8 mouse cellular contexts compared by ENCODE assay signal in genomic region chr2:58711935-58712334, GRCm38 (mm10).
DNase-seq lines count a peak whose midpoint lies in the region; ATAC-seq lines count a peak whose summit lies in the region.

No protein-coding gene starts in this region.

- peak; percentile 76 for ATAC-seq in liver, embryonic 15.5 days (ENCODE audit: insufficient read depth)
- no peak for ATAC-seq in CD4-positive, CD25-positive, alpha-beta regulatory T cell, adult 4 months

- no peaks in the 10 kb centered on the region for H3K9me3 ChIP-seq in liver, embryonic 15.5 days (replicated peaks)

- H3K27me3 ChIP-seq in liver, embryonic 15.5 days: no peaks in the 10 kb centered on the region

- H3K36me3 ChIP-seq in liver, embryonic 15.5 days (replicated peaks): no peaks in the 10 kb centered on the region

- peak; percentile 17 to 51 for DNase-seq in cerebellum, postnatal 25 days
- DNase-seq in cerebellum, adult 11 months: no peak
- peak; percentile 95 for DNase-seq in Muller cell, postnatal 12 days (ENCODE audit: inconsistent ontology term)
- peak; percentile 71 for DNase-seq in gastrocnemius, postnatal 10 days
- peak; percentile 87 for DNase-seq in kidney, adult 11 months
- DNase-seq in skeletal muscle tissue, adult 2 months (ENCODE audit: low read depth, low spot score): peak; percentile 77

- H3K4me2 ChIP-seq in liver, embryonic 15.5 days: no peak overlapping the region

- no peaks in the 10 kb centered on the region for H3K4me1 ChIP-seq in liver, embryonic 15.5 days (replicated peaks)

- 52% methylated on average over 5 of the region's 5 CpGs for WGBS in liver, embryonic 15.5 days (ENCODE audit: insufficient replicate concordance)

- H3K9ac ChIP-seq in liver, embryonic 15.5 days: no peak overlapping the region

- peak overlapping the region; percentile 41; the same call in 1 of the 2 replicates for H3K27ac ChIP-seq in liver, embryonic 15.5 days (replicated peaks)

- H3K4me3 ChIP-seq in liver, embryonic 15.5 days (replicated peaks): no peak overlapping the region
